Mouse (Mus musculus): Measurements from ENCODE around the gene Zbtb12. TPM values are rescaled to one million over a fixed set of nuclear protein-coding genes. Genes with fewer than 3 reads are reported as not detected.

Gene Zbtb12
- polyA plus RNA-seq, 1 experiment, result 4.0 TPM

DNA sequence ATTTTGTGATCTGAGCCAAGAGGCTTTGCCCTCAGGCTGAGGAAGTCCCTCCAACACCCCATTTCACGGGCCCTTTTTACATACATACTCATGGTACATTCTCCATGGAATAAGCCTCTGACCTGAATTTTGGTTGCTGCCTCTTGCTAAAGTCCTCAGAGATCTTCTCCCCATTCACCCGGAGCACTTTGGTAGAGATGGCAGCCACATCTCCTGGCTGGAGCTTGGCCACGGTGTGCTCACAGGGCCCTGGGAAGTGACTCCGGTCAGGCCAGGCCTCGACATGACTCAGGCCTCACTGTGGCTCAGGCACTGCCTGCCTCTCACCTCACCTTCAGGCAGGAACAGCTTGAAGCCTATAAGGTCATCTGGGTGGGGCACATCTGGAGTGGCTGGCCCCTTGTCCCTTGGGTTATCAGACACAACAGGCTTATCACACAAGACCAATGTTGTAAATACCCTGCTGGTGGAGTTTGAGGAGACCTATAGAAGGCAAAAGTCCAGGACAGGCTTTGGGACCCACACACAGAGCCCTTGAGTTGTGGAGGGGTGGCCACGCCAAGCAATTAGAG, 38.5 kb upstream of the Zbtb12 start:
- Histone ChIP-seq H3K27ac (ENCODE audit: control insufficient read depth, insufficient read depth, low read depth, low read length) (no peak overlapping the region), H3K4me3 (ENCODE audit: control insufficient read depth, low read depth, low read length) (no peak overlapping the region), H3K27me3 (ENCODE audit: control insufficient read depth, insufficient read depth, low read length) (no peaks in the 10 kb centered on the region), H3K4me1 (ENCODE audit: control insufficient read depth, insufficient read depth, low read length) (peaks cover 14% of the 10 kb centered on the region), H3K36me3 (ENCODE audit: control insufficient read depth, insufficient read depth, low read length) (no peaks in the 10 kb centered on the region)
- TF ChIP-seq POLR2A (IDR thresholded peaks at IDR 0.05; ENCODE audit: control insufficient read depth, low read depth, low read length), result no peak
- TF ChIP-seq CTCF (IDR thresholded peaks at IDR 0.05; ENCODE audit: control insufficient read depth, insufficient read depth, insufficient replicate concordance, low read depth, low read length), result no peak

DNA sequence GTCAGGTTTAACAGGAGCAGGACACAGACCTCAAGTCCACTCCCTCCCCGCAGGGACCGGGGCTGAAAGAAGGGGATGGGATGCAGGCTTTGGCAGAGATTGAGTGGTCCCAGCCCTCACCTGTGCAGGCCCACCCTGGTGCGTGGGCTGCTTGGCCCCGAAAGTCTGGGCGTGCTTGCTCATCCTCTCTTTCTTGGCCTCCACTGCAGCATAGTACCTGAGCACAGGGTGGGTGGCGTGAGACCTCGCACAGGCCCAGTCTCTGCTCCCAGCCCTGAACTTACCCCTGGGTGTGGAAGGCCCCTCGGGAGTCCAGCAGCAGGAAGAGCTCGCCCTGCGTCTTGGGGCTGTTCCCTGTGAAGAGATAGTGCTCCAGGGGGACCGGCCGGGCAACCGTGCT, 34.4 kb upstream of the Zbtb12 start:
- H3K27ac ChIP-seq (ENCODE audit: control insufficient read depth, insufficient read depth, low read depth, low read length), result no peak overlapping the region
- H3K4me1 ChIP-seq (ENCODE audit: control insufficient read depth, insufficient read depth, low read length), result no peaks in the 10 kb centered on the region
- H3K36me3 ChIP-seq (ENCODE audit: control insufficient read depth, insufficient read depth, low read length), result peaks cover 2% of the 10 kb centered on the region; the same call in 1 of the 2 replicates
- no peaks in the 10 kb centered on the region for H3K27me3 ChIP-seq (ENCODE audit: control insufficient read depth, insufficient read depth, low read length)
- H3K4me3 ChIP-seq (ENCODE audit: control insufficient read depth, low read depth, low read length), result no peak overlapping the region
- TF ChIP-seq POLR2A (IDR thresholded peaks at IDR 0.05; ENCODE audit: control insufficient read depth, low read depth, low read length) (no peak), CTCF (IDR thresholded peaks at IDR 0.05; ENCODE audit: control insufficient read depth, insufficient read depth, insufficient replicate concordance, low read depth, low read length) (no peak)

DNA sequence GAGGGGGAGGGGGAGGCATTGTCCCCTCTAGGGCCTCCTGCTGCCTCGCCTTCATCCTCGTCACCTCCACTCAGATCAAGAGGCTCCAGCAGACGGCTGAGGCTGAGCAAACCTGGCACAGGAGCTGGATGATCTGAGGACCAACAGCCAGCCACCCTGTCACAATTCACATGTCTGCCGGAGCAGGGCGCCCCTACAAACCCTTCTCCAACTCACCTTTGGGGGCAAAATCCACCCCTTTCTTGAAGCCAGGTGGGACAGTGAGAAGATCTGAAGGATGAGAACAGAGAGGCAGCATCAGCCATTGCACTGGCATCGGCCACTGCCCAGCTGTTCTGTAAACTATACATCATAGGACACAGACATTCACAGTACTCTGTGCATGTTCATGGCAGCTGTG, 32.1 kb upstream of the Zbtb12 start:
- peaks cover 2% of the 10 kb centered on the region; the same call in 1 of the 2 replicates for H3K36me3 ChIP-seq (ENCODE audit: control insufficient read depth, insufficient read depth, low read length)
- no peak overlapping the region for H3K4me3 ChIP-seq (ENCODE audit: control insufficient read depth, low read depth, low read length)
- H3K4me1 ChIP-seq (ENCODE audit: control insufficient read depth, insufficient read depth, low read length), result peaks cover 3% of the 10 kb centered on the region
- no peak for TF ChIP-seq POLR2A (IDR thresholded peaks at IDR 0.05; ENCODE audit: control insufficient read depth, low read depth, low read length)
- no peak for TF ChIP-seq CTCF (IDR thresholded peaks at IDR 0.05; ENCODE audit: control insufficient read depth, insufficient read depth, insufficient replicate concordance, low read depth, low read length)
- no peaks in the 10 kb centered on the region for H3K27me3 ChIP-seq (ENCODE audit: control insufficient read depth, insufficient read depth, low read length)
- H3K27ac ChIP-seq (ENCODE audit: control insufficient read depth, insufficient read depth, low read depth, low read length), result no peak overlapping the region

DNA sequence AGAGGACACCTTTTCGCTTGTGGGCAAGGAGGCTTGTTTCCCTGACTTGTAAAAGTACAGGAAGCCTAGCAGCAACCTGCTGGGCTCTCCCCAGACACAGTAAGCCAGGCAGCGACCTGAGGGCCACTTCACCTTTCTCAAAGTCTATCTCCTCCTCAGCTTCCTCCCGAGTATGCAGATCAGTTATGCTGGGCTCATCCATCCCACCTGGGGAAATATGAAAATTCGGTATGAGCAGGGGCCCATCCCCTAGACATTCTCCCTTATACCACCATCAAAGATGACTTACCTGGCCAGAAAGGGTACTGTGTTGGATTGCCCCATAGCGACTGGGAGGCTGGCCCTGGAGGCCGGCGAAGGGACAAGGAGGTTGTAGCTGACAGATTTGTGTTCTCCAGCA, 31.7 kb upstream of the Zbtb12 start:
- Histone ChIP-seq H3K4me1 (ENCODE audit: control insufficient read depth, insufficient read depth, low read length) (peaks cover 3% of the 10 kb centered on the region), H3K27me3 (ENCODE audit: control insufficient read depth, insufficient read depth, low read length) (no peaks in the 10 kb centered on the region), H3K4me3 (ENCODE audit: control insufficient read depth, low read depth, low read length) (no peak overlapping the region), H3K27ac (ENCODE audit: control insufficient read depth, insufficient read depth, low read depth, low read length) (no peak overlapping the region), H3K36me3 (ENCODE audit: control insufficient read depth, insufficient read depth, low read length) (peaks cover 2% of the 10 kb centered on the region; the same call in 1 of the 2 replicates)
- TF ChIP-seq POLR2A (IDR thresholded peaks at IDR 0.05; ENCODE audit: control insufficient read depth, low read depth, low read length), result no peak
- no peak for TF ChIP-seq CTCF (IDR thresholded peaks at IDR 0.05; ENCODE audit: control insufficient read depth, insufficient read depth, insufficient replicate concordance, low read depth, low read length)

DNA sequence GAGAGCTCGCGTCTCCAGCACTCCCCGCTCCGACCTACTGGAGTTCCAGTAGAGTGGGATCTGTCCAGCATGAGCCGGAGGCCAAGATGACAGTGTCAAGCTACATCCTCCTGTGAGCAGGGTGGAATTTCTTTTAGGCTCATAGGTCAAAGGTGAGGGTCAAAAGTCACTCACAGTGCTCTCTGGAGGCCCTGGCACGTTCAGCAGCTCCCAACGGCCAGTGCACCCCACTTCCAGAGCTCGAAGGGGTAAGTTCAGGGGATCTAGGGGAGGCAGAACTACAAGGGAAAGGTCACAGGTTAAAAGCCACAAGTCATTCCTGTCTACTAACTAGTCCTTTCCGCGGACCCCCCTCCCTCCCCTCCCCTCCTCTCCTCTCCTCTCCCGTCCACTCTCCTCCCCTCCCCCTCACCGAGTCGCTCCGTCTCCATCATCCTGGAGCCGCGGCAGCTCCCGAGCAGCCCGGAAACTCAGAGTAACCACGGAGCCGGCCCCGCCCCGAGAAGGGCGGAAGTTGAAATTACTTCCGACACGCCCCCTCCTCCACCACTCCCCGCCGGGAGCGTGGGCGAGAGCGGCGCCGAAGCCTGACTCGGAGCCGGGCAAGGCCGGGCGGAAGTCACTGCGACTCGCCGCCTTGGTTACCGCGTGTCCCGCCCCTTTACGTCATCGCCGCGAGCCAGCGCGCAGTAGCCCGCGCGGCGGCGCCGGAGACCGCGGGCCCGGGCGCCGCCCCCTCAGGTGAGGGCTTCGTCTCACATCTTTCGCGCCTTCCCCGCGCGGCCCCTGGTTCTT, 29.4 kb upstream of the Zbtb12 start, which contains the start of the genes Skiv2l and Nelfe:
Gene Skiv2l (minus strand): TSS at position 489 of the 795 bp plus-strand sequence.
Gene Nelfe (plus strand): TSS at position 670 of the 795 bp plus-strand sequence.
- peaks cover 2% of the 10 kb centered on the region; the same call in 1 of the 2 replicates for H3K36me3 ChIP-seq (ENCODE audit: control insufficient read depth, insufficient read depth, low read length)
- peak within 1 kb of the TSS; percentile 88 for H3K4me3 ChIP-seq (ENCODE audit: control insufficient read depth, low read depth, low read length)
- H3K27ac ChIP-seq (ENCODE audit: control insufficient read depth, insufficient read depth, low read depth, low read length), result peak within 1 kb of the TSS; percentile 85
- H3K27me3 ChIP-seq (ENCODE audit: control insufficient read depth, insufficient read depth, low read length), result no peaks in the 10 kb centered on the region
- TF ChIP-seq CTCF (IDR thresholded peaks at IDR 0.05; ENCODE audit: control insufficient read depth, insufficient read depth, insufficient replicate concordance, low read depth, low read length) (no peak), POLR2A (IDR thresholded peaks at IDR 0.05; ENCODE audit: control insufficient read depth, low read depth, low read length) (0 out of 2 replicates have a peak, but pooled peaks have one; percentile 15)
- peaks cover 3% of the 10 kb centered on the region for H3K4me1 ChIP-seq (ENCODE audit: control insufficient read depth, insufficient read depth, low read length)

DNA sequence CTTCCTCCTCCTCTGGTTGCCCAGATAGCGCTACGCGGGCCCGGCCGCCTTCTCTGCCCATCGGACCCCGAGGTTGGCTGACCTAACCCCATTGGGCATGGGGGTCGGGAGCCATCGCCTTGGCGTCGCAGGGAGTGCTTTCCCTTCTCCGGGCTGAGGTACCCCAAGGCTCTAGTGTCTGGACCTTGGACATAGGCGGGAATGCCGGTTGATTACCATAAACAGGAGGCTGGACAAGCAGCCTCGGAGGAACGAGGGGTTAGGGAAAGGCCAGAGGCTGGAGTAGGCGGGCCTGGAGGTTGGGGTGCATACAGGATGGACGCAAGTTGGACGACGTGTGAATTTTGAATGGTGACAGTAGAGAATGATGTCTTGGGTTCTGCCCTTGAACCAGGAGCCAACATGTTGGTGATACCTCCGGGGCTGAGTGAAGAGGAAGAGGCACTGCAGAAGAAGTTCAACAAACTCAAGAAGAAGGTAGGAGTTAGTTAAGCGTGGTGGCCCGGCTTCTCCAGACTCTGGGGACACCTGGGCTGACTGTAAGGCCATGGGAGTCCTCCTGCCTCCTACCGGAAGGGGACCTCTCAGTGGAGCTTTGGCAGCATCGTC, 28.7 kb upstream of the Zbtb12 start:
- Histone ChIP-seq H3K4me3 (ENCODE audit: control insufficient read depth, low read depth, low read length) (peak overlapping the region; percentile 88), H3K27me3 (ENCODE audit: control insufficient read depth, insufficient read depth, low read length) (no peaks in the 10 kb centered on the region), H3K36me3 (ENCODE audit: control insufficient read depth, insufficient read depth, low read length) (peaks cover 2% of the 10 kb centered on the region; the same call in 1 of the 2 replicates), H3K4me1 (ENCODE audit: control insufficient read depth, insufficient read depth, low read length) (peaks cover 3% of the 10 kb centered on the region), H3K27ac (ENCODE audit: control insufficient read depth, insufficient read depth, low read depth, low read length) (peak overlapping the region; percentile 20; the same call in 1 of the 2 replicates)
- no peak for TF ChIP-seq CTCF (IDR thresholded peaks at IDR 0.05; ENCODE audit: control insufficient read depth, insufficient read depth, insufficient replicate concordance, low read depth, low read length)
- TF ChIP-seq POLR2A (IDR thresholded peaks at IDR 0.05; ENCODE audit: control insufficient read depth, low read depth, low read length), result no peak

DNA sequence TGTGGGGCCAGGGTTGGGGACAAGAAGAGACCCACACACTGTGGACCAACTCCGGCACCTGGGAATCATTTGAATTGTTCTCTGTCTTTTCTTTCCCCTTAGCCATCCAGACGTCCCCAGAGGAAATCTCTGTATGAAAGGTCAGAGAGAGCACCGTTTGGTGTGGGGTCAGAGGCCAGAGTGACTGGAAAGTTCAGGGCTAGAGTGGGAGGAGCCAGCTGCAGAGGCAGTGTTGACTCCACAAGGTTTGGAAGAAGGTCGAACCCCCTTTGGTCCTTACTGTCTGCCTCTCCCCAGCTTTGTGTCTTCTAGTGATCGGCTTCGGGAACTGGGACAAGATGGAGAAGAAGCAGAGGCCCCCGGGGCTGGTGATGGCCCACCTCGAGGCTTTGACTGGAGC, 25.8 kb upstream of the Zbtb12 start:
- H3K4me3 ChIP-seq (ENCODE audit: control insufficient read depth, low read depth, low read length), result no peak overlapping the region
- no peaks in the 10 kb centered on the region for H3K36me3 ChIP-seq (ENCODE audit: control insufficient read depth, insufficient read depth, low read length)
- no peaks in the 10 kb centered on the region for H3K27me3 ChIP-seq (ENCODE audit: control insufficient read depth, insufficient read depth, low read length)
- peaks cover 3% of the 10 kb centered on the region for H3K4me1 ChIP-seq (ENCODE audit: control insufficient read depth, insufficient read depth, low read length)
- no peak for TF ChIP-seq POLR2A (IDR thresholded peaks at IDR 0.05; ENCODE audit: control insufficient read depth, low read depth, low read length)
- TF ChIP-seq CTCF (IDR thresholded peaks at IDR 0.05; ENCODE audit: control insufficient read depth, insufficient read depth, insufficient replicate concordance, low read depth, low read length), result no peak
- no peak overlapping the region for H3K27ac ChIP-seq (ENCODE audit: control insufficient read depth, insufficient read depth, low read depth, low read length)

Data from testis, adult 2 months (tissue).